Mouse (Mus musculus): ENCODE results near the gene Hyal3.

GRCm38 (mm10) chr9:107544729-107545128 is 35.9 kb upstream of the Hyal3 start:
- TF ChIP-seq CTCF (IDR thresholded peaks at IDR 0.05; ENCODE audit: borderline replicate concordance, insufficient read depth, low read depth, low read length) (no peak), POLR2A (IDR thresholded peaks at IDR 0.05; ENCODE audit: borderline replicate concordance, insufficient read depth, low read length) (no peak)
